Mouse (Mus musculus): ENCODE results near the gene Lyl1. TPM values are rescaled to one million over a fixed set of nuclear protein-coding genes. Genes with fewer than 3 reads are reported as not detected.

The Lyl1 gene
- polyA plus RNA-seq (2014; fragmentation: Illumina TruSeq; extraction: RNeasy Lipid Tissue Mini Kit (QIAGEN cat#74804); ENCODE audit: low read depth, low replicate concordance): not detected

DNA sequence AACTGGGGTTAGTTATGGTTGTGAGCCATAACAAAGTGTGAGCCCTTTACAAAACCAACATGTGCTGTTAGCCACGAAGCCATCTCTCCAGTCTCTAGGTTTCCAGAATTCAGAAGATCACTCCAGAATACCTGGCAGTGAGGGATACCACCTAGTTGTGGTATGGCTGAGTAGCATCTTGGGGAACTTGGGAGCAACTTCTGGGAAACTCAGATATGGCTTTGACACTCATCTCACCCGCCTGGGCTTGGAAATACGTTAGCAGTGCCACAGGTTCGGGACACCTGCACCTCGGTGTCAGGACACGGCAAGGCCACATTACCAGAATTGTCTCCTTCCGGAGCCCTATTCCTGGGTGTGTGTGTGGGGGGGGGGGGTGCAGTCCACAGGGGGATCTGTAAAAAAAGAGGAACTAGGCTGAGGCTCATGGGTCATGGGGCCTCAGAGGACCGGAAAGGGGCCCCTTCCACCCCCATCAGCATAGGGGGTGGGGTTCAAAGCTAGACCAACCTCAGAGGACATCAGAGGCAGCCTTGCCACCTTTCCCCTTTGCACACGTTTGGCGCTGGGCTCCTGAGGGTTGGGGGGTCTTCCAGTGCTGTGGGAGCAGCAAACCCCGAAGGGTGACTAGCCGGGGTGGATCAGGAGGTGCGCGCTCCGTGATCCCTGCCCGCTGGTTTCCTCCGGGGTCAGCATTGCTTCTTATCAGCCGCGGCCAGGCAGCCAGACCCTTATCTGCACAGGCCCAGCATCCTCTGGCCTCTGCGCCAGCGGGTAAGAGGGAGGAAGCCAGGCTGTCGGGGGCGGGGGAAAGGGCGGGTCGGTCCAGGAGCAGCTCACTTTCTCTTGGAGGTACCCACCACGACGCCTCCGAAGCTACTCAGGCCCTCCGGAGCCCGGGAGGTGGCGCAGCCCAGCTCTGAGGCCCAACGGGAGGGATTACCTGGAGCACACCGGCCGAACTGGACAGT, at the start of gene Lyl1:
Gene Lyl1, plus strand, starts transcription at position 517 of the 971 bp plus-strand sequence.

DNA sequence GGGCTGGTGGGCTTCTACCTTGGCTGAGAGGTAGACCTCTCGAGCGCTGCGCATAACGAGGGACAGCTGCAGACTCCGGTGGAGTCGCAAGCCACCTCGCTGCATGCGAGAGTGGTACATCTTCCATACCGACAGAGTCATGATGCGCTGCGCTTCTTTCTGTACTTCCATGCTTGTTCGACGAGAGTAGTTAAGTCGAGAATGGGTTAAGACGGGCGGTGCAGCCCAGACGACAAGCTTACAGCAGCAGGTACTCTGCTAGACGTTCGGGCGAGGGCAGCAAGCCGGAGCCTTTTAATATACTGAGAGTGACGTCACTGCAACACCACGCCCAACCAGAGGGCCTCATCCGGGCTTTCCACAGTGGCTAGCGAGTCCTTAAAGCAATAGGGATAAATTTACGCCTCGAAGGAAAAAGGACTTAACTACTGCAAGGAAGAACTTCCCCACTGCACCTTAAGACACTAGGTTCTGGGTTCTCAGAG, 38.6 kb upstream of the Lyl1 start, which contains the start of gene Ier2:
Gene Ier2, minus strand, starts transcription at position 272 of the 485 bp plus-strand sequence.

GRCm38 (mm10) chr8:84686191-84687002, 14.9 kb upstream of the Lyl1 start, which contains the start of gene Trmt1:
TSS of gene Trmt1 (plus strand) at chr8:84686307.

GRCm38 (mm10) chr8:84687705-84688100, 13.6 kb upstream of the Lyl1 start, which contains the start of gene Nacc1:
TSS of gene Nacc1 (minus strand) at chr8:84687862.

DNA sequence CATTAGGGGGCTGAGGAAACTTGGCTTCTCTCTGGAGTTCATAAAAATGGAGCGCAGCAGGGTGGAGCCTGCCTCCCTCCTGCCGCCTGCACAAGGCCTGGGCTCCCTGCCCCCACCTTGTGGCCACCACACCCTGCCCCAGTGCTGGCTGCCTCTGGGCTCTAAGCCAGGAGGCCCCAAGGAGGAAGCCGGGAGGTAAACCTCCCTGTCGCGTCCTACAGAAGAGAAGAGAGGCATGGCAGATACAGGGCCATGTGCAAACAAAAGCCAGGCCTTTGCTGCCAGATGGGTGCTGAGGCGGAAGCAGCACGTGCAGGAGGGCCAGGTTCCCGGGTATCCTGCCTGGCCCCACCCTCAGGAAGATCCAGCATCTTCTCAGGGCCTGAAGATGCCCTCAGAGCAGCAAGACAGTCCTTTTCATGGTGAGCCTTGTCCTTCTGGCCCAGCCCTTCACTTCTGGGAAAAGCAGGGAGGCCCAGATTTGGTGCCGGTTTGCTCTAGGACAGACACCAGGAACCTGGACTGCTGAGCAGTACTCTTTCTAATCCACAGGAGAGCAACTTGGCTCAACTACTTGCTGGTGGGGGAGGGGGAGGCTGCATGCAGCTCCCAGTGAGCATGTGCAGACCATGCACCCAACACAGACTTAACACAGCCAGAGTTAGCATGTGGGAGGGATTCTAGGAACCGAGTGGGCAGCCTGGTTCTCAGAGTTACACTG, 21.8 kb downstream of the Lyl1 start, which contains the start of gene G430095P16Rik:
Gene G430095P16Rik, plus strand, starts transcription at position 158 of the 721 bp plus-strand sequence.

Other genes with a start within 250 kb of the Lyl1 start
- gene Ier2, start 38.6 kb upstream of the Lyl1 start, polyA plus RNA-seq (2014; fragmentation: Illumina TruSeq; extraction: RNeasy Lipid Tissue Mini Kit (QIAGEN cat#74804); ENCODE audit: low read depth, low replicate concordance): 2.0 TPM
- gene Trmt1, start 15.2 kb upstream of the Lyl1 start, polyA plus RNA-seq (2014; fragmentation: Illumina TruSeq; extraction: RNeasy Lipid Tissue Mini Kit (QIAGEN cat#74804); ENCODE audit: low read depth, low replicate concordance): 6.6 TPM
- 1.3 TPM for gene Nacc1, start 13.6 kb upstream of the Lyl1 start, polyA plus RNA-seq (2014; fragmentation: Illumina TruSeq; extraction: RNeasy Lipid Tissue Mini Kit (QIAGEN cat#74804); ENCODE audit: low read depth, low replicate concordance)
- gene G430095P16Rik, start 21.6 kb downstream of the Lyl1 start, polyA plus RNA-seq (2014; fragmentation: Illumina TruSeq; extraction: RNeasy Lipid Tissue Mini Kit (QIAGEN cat#74804); ENCODE audit: low read depth, low replicate concordance): not detected
- gene Nfix, start 98.9 kb downstream of the Lyl1 start, polyA plus RNA-seq (2014; fragmentation: Illumina TruSeq; extraction: RNeasy Lipid Tissue Mini Kit (QIAGEN cat#74804); ENCODE audit: low read depth, low replicate concordance): 13.6 TPM
- 1.3 TPM for gene Dand5, start 121.4 kb downstream of the Lyl1 start, polyA plus RNA-seq (2014; fragmentation: Illumina TruSeq; extraction: RNeasy Lipid Tissue Mini Kit (QIAGEN cat#74804); ENCODE audit: low read depth, low replicate concordance)
- gene Gadd45gip1, start 130.1 kb downstream of the Lyl1 start, polyA plus RNA-seq (2014; fragmentation: Illumina TruSeq; extraction: RNeasy Lipid Tissue Mini Kit (QIAGEN cat#74804); ENCODE audit: low read depth, low replicate concordance): 0.74 TPM
- 9.8 TPM for gene Rad23a, start 139.2 kb downstream of the Lyl1 start, polyA plus RNA-seq (2014; fragmentation: Illumina TruSeq; extraction: RNeasy Lipid Tissue Mini Kit (QIAGEN cat#74804); ENCODE audit: low read depth, low replicate concordance)
- gene Calr, start 145.5 kb downstream of the Lyl1 start, polyA plus RNA-seq (2014; fragmentation: Illumina TruSeq; extraction: RNeasy Lipid Tissue Mini Kit (QIAGEN cat#74804); ENCODE audit: low read depth, low replicate concordance): 778 TPM
- 2.9 TPM for gene Farsa, start 155.5 kb downstream of the Lyl1 start, polyA plus RNA-seq (2014; fragmentation: Illumina TruSeq; extraction: RNeasy Lipid Tissue Mini Kit (QIAGEN cat#74804); ENCODE audit: low read depth, low replicate concordance)
- gene Syce2, start 170.7 kb downstream of the Lyl1 start, polyA plus RNA-seq (2014; fragmentation: Illumina TruSeq; extraction: RNeasy Lipid Tissue Mini Kit (QIAGEN cat#74804); ENCODE audit: low read depth, low replicate concordance): 1.8 TPM
- 511 TPM for gene Gcdh, start 192.5 kb downstream of the Lyl1 start, polyA plus RNA-seq (2014; fragmentation: Illumina TruSeq; extraction: RNeasy Lipid Tissue Mini Kit (QIAGEN cat#74804); ENCODE audit: low read depth, low replicate concordance)
- 1.0 TPM for gene Klf1, start 200.5 kb downstream of the Lyl1 start, polyA plus RNA-seq (2014; fragmentation: Illumina TruSeq; extraction: RNeasy Lipid Tissue Mini Kit (QIAGEN cat#74804); ENCODE audit: low read depth, low replicate concordance)
- 9.4 TPM for gene Dnase2a, start 207.1 kb downstream of the Lyl1 start, polyA plus RNA-seq (2014; fragmentation: Illumina TruSeq; extraction: RNeasy Lipid Tissue Mini Kit (QIAGEN cat#74804); ENCODE audit: low read depth, low replicate concordance)
- gene Mast1, start 235.9 kb downstream of the Lyl1 start, polyA plus RNA-seq (2014; fragmentation: Illumina TruSeq; extraction: RNeasy Lipid Tissue Mini Kit (QIAGEN cat#74804); ENCODE audit: low read depth, low replicate concordance): not detected
- gene Rtbdn, start 245.5 kb downstream of the Lyl1 start, polyA plus RNA-seq (2014; fragmentation: Illumina TruSeq; extraction: RNeasy Lipid Tissue Mini Kit (QIAGEN cat#74804); ENCODE audit: low read depth, low replicate concordance): not detected